Mouse (Mus musculus): ENCODE results near the gene Smyd4.
A peak's percentile ranks its signal among the peaks of the same experiment; 100 is the strongest.

Gene Smyd4

DNA sequence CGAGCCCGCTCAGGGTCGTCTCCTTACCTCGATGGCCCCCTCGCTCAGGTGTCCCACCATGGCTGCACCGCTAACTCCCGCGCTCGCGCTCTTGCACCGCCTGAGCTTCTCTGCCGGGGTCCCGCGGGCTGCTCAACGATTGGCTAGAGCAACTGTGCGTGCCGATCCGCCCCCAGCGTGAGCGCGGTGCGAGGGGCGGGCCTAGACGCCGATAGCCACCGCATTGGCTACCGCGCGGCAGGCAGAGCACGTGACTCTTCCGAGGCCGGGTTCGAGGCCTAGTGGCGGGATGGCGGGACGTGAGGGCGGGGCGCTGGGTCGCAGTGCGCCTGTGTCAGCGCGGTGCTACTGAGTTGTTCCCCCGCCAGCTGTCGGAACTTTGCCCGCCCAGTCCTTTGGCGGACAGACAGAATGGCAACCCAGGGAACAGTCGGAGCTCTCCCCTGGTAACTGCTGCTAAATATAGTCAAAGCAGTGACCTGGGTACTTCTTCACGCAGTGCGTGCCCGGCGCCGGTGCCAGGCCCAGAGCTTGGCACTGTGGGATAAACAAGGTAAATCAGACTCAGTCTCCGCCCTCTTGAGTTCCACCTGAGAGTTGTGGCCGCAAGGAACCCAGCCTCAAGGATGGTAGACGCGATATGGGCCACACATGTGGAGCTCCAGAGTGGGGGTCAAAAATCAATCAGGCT lies at the start of gene Smyd4, which contains the start of gene Rpa1:
TSS of gene Smyd4 (plus strand) at position 235 of the 691 bp plus-strand sequence.
TSS of gene Rpa1 (minus strand) at position 126 of the 691 bp plus-strand sequence.
- DNase-seq: peak; percentile 95 to 96

DNA sequence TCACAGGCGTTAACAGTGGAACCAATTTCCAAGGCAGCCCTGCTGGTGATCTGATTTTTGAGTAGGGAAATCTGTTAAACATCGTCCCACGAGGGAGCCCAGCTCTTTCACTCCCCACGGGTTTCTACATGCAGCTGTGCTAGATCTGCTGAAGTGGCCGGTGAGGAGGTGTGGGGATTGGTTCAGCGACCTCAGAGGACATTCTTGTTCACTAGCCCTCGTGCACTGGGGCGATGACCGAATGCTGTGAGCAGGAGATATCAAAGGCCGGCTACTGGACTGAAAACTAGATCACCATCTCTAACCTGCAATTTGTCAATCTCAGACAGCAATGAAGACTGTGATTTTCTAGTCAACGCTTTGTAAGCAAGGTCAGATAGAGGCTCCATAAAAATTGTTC lies 49.7 kb upstream of the Smyd4 start:
- peak; percentile 56 to 63 for DNase-seq

DNA sequence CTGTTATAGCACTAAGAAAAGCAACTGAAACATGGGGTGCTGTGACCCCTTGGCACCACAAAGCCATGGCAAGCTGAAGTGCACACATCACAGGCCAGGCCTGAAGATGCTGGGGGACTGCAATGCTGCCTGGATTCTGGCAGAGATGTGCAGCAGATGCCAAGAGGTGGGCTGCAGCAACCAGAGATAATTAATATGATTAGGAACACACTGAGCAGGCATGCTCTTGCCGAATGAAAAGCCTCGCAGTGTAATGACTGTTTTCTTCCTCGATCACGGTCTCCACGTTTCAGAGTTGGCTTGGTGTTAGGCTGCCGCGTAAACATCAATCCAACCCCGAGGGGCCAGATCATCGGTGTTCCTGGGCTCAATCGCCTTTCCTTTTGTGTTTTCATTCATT lies 48.4 kb upstream of the Smyd4 start:
- DNase-seq: no peak

- no peak for DNase-seq
Observed at GRCm38 (mm10) chr11:75300954-75301353, 47.3 kb upstream of the Smyd4 start.

- no peak for DNase-seq
Observed at GRCm38 (mm10) chr11:75304797-75305196, 43.4 kb upstream of the Smyd4 start.

- DNase-seq: no peak
Observed at GRCm38 (mm10) chr11:75308650-75309049, 39.6 kb upstream of the Smyd4 start.

- DNase-seq: no peak
Observed at GRCm38 (mm10) chr11:75310813-75311212, 37.4 kb upstream of the Smyd4 start.

- no peak for DNase-seq
Observed at GRCm38 (mm10) chr11:75311751-75312150, 36.5 kb upstream of the Smyd4 start.

GRCm38 (mm10) chr11:75313834-75314233 lies 34.4 kb upstream of the Smyd4 start:
- no peak for DNase-seq

GRCm38 (mm10) chr11:75318351-75319221 lies 29.6 kb upstream of the Smyd4 start:
- DNase-seq: no peak

DNA sequence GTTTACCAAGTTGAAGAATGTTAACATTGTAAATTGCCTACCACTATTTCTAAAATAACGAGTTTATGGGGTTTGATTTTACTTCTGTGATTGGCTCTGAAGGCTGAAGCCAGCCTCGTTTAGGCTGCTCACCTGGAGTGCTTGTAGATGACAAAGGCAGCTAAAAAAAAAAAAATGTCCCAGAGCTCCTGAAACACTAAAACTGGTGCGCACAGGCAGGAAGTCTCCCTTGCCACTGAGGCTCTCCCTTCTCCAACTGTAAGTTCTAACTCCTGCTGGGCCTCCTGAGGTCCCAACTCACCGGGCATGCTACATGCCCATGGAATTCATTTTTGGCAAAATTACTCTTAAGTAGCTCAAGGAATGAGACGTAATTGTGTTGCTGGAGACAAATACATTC lies 29.0 kb upstream of the Smyd4 start:
- DNase-seq: no peak

DNA sequence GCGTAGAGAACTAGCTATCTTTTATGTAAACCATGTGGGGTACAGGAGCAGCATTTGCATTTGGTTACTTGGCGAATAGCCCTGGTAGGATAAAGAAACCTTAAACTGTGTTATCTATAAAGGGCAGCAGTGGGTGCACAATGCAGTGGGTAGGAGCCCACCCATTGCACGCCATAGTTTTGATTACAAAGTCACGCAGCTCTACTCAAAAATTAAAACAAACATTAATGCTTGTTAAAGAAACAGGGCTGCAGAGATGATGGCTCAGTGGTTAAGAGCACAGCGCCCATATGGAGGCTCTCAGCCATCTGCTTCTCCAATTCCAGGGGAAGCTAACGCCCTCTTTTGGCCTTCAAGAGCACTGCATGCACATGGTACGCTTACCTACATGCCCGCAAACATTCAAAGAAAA lies 24.9 kb upstream of the Smyd4 start:
- DNase-seq: no peak

GRCm38 (mm10) chr11:75324433-75324832 lies 23.8 kb upstream of the Smyd4 start:
- no peak for DNase-seq

DNA sequence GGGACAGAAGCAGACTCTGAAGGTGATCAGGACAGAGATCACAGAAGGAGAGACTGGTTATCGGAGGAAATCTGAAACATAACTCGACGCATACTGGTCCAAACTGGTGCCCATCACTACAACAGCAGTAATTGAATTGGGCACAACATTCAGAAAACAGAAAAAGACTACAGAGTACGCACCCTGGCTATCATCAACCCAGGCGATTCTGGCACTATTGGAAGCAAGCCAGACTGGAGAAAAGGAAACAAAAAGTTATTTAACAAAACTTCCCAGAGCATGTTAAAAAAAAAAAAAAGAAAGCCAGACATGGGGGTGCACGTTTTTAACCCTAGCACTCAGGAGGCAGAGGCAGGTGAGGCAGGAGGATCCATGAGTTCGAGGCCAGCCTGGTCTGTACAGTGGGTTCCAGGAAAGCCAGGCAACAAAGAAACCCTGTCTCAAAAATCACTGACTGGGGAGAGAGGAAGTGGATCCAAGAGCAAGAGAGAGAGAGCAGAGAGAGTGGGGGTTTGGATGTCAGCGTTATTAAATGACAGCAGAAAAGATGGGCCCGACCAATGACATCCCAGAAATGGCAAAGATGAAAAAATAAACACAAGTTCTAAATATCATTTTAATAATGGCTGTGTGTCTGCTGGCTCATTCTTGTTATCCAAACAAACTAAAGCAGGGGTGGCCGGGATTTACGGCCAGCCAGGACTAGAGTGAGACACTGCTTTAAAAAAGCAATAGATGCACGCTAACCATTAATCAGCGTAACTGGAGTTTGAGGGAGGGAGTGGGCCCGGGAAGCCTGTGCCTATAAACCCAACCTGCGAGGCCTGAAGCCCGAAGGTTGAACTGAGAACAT lies 22.9 kb upstream of the Smyd4 start:
- DNase-seq: no peak

GRCm38 (mm10) chr11:75325969-75326311 lies 22.3 kb upstream of the Smyd4 start:
- DNase-seq: no peak

DNA sequence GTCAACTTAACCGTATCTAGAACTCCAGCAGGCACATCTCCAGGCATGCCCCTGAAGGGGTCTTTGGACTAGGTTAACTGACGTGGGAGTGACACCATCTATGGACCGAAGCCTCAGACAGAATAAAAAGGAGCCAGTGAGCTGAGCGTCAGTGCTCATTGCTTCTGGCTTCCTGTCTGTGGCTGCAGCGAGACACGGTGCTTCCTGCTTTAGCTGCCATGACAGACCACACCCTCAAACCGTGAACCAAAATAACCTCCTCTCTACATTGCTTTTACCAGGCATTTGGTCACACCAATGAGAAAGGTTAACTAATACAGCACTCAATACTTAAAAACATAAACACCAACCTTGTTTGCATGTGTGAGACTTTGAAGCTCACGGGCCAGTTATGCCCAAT lies 11.6 kb upstream of the Smyd4 start:
- no peak for DNase-seq

- no peak for DNase-seq
Observed at GRCm38 (mm10) chr11:75337246-75337645, 11.0 kb upstream of the Smyd4 start.

GRCm38 (mm10) chr11:75340076-75340475 lies 8.2 kb upstream of the Smyd4 start:
- peak; percentile 43 to 55 for DNase-seq

GRCm38 (mm10) chr11:75340698-75341345 lies 7.4 kb upstream of the Smyd4 start:
- DNase-seq: no peak

GRCm38 (mm10) chr11:75343096-75343495 lies 5.1 kb upstream of the Smyd4 start:
- DNase-seq: no peak

DNA sequence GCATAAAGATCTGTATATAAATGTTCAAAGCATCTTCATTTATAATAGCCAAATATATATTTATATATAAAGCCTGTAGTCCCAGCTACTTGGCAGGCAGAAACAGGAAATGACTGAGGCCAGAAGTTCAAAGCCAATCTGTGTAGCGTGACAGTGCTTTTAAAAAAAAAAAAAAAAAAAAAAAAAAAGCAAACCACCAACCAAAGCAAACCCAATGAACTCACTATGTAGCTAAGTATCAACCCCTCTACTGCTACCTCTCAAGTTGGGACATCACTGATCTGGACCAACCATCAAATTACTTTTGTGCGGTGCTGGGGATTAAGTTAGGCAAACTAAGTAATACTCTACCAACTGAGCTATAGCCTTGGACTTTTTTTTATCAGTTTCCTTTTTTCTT lies 4.1 kb upstream of the Smyd4 start:
- no peak for DNase-seq

GRCm38 (mm10) chr11:75344716-75345115 lies 3.5 kb upstream of the Smyd4 start:
- DNase-seq: no peak

All from kidney, adult 8-10 months (tissue).